Mouse (Mus musculus): ENCODE measurements around the gene Cryba1. TPM values are rescaled to one million over a fixed set of nuclear protein-coding genes. Genes with fewer than 3 reads are reported as not detected.
A peak's percentile ranks its signal among the peaks of the same experiment; 100 is the strongest.

Cryba1 gene
- polyA plus RNA-seq, 1 experiment = not detected

DNA sequence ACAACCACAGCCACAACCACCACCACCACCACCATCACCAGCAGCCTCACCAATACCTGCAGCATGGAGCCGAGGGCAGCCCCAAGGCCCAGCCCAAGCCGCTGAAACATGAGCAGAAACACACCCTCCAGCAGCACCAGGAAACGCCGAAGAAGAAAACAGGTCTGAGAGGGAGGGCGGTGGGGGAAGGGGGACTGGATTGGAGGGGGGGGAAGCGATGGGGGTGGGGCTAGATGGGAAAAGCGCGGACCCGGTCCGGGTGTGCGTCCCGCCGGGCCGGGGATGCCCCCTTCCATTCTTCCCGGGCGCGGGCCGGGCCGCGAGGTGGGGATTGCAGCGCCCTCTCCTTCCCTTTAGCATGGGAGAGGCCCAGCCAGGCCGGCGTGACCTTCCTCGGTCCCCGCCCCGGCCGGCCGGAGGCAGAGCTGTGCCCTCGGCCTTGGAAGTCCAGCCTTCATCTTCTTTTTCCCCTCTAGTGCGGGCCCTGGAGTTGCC, 38.7 kb downstream of the Cryba1 start:
- Histone ChIP-seq H3K27ac (ENCODE audit: insufficient read depth, low read length) (peak overlapping the region; percentile 87), H3K27me3 (ENCODE audit: control insufficient read depth, insufficient read depth, low read length) (no peaks in the 10 kb centered on the region), H3K4me3 (replicated peaks; ENCODE audit: insufficient read depth, low read depth, low read length) (peak overlapping the region; percentile 70), H3K4me1 (ENCODE audit: control insufficient read depth, insufficient read depth, low read length) (peaks cover 5% of the 10 kb centered on the region; the same call in 1 of the 2 replicates)
- peak; percentile 48 to 64 for DNase-seq
- WGBS = under 1% methylated on average over 29 of the region's 30 CpGs
- TF ChIP-seq CTCF (IDR thresholded peaks at IDR 0.05; ENCODE audit: borderline replicate concordance, insufficient read depth, low read depth, low read length) = no peak
- TF ChIP-seq POLR2A (IDR thresholded peaks at IDR 0.05; ENCODE audit: borderline replicate concordance, insufficient read depth, low read length) = no peak

DNA sequence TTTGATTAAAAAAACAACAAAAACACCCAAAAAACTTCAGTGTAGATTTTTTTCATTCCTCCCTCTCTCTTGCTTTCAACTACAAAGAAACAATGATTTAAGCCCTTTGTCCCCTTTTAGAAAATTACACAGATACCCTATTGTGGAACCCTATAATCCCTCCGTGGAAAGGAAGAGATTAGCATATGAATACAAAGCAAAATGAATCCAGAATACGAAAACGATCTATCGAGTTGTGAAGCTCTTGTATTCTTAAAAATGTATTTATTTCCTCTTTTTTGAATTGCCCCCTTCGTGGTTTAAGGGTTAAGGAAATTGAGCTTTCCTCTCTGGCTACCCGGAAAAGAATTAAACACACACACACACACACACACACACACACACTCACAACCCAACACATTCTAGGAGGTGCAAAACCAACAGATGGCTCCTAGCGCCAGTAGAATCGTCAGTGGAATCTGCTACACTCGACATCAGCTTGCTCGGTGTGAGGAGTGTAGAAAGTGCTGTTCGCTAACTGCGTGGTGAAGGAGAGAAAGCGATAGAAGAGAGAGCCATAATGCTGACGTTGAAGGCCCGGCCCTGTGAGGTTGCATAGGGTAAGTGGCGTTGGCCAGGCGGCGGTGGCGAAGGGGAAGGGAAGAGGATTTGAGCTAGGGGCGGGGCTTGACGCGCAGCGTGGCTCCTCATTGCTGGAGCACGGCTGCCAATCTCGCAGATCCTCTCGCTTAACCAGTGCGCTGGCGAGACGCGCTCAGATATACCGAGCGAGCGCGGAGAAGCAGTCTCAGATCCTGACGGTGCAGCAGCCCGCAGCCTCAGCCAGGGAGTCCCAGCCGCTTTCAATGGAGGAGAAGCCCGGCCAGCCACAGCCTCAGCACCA, 39.5 kb downstream of the Cryba1 start, which contains the start of gene Nufip2:
Gene Nufip2 (plus strand): TSS at position 773 of the 883 bp plus-strand sequence.
- TF ChIP-seq POLR2A (IDR thresholded peaks at IDR 0.05; ENCODE audit: borderline replicate concordance, insufficient read depth, low read length) (peak; percentile 100), CTCF (IDR thresholded peaks at IDR 0.05; ENCODE audit: borderline replicate concordance, insufficient read depth, low read depth, low read length) (no peak)
- under 1% methylated on average over 38 of the region's 38 CpGs for WGBS
- H3K27ac ChIP-seq (ENCODE audit: insufficient read depth, low read length) = peak within 1 kb of the TSS; percentile 87
- peak within 1 kb of the TSS; percentile 75 for H3K4me3 ChIP-seq (replicated peaks; ENCODE audit: insufficient read depth, low read depth, low read length)
- H3K27me3 ChIP-seq (ENCODE audit: control insufficient read depth, insufficient read depth, low read length) = no peaks in the 10 kb centered on the region
- peaks cover 5% of the 10 kb centered on the region; the same call in 1 of the 2 replicates for H3K4me1 ChIP-seq (ENCODE audit: control insufficient read depth, insufficient read depth, low read length)
- DNase-seq = peak; percentile 100

DNA sequence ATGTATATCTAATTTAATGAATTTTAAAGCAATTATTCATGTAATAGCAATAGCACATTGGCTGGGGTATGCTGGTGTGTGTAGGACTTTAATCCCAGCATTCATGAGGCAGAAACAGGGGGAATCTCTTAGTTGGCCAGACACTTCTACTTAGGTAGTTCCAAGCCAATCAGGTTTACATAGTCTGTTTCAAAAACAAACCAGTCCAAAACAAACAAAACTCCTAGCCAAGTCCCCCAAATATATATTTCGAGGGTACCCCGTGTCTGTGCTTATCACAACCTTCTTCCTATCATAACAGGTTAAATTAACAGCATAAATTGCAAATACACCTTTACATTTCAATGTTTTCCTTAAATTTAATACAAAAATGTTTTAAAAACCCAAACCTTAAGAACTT, 40.2 kb downstream of the Cryba1 start:
- peaks cover 5% of the 10 kb centered on the region; the same call in 1 of the 2 replicates for H3K4me1 ChIP-seq (ENCODE audit: control insufficient read depth, insufficient read depth, low read length)
- no peak overlapping the region for H3K27ac ChIP-seq (ENCODE audit: insufficient read depth, low read length)
- H3K4me3 ChIP-seq (replicated peaks; ENCODE audit: insufficient read depth, low read depth, low read length) = no peak overlapping the region
- TF ChIP-seq CTCF (IDR thresholded peaks at IDR 0.05; ENCODE audit: borderline replicate concordance, insufficient read depth, low read depth, low read length) = no peak
- TF ChIP-seq POLR2A (IDR thresholded peaks at IDR 0.05; ENCODE audit: borderline replicate concordance, insufficient read depth, low read length) = no peak
- no peaks in the 10 kb centered on the region for H3K27me3 ChIP-seq (ENCODE audit: control insufficient read depth, insufficient read depth, low read length)
- no peak for DNase-seq
- WGBS = 65% methylated on average over 2 of the region's 2 CpGs

DNA sequence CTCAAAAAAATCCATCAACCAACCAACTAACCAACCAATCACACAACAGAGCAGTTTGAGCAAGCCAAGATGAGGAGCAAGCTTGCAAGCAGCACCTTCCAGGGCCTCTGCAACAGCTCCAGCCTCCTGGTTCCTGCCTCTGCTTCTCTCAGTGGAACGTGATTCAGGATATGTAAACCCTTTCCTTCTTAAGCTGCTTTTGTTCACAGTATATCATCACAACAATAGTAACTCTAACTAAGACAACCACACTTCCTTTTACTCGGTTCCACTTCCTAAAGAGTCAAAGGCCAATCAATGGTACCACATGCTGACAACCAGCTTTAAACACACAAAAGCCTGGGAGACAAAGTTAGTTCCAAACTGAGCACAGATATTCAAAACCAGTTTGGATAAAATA, 45.1 kb downstream of the Cryba1 start:
- 45% methylated on average over 2 of the region's 2 CpGs for WGBS
- Histone ChIP-seq H3K27me3 (ENCODE audit: control insufficient read depth, insufficient read depth, low read length) (no peaks in the 10 kb centered on the region), H3K4me1 (ENCODE audit: control insufficient read depth, insufficient read depth, low read length) (no peaks in the 10 kb centered on the region), H3K4me3 (replicated peaks; ENCODE audit: insufficient read depth, low read depth, low read length) (no peak overlapping the region), H3K27ac (ENCODE audit: insufficient read depth, low read length) (no peak overlapping the region)
- TF ChIP-seq CTCF (IDR thresholded peaks at IDR 0.05; ENCODE audit: borderline replicate concordance, insufficient read depth, low read depth, low read length) = no peak
- TF ChIP-seq POLR2A (IDR thresholded peaks at IDR 0.05; ENCODE audit: borderline replicate concordance, insufficient read depth, low read length) = no peak
- DNase-seq = no peak

DNA sequence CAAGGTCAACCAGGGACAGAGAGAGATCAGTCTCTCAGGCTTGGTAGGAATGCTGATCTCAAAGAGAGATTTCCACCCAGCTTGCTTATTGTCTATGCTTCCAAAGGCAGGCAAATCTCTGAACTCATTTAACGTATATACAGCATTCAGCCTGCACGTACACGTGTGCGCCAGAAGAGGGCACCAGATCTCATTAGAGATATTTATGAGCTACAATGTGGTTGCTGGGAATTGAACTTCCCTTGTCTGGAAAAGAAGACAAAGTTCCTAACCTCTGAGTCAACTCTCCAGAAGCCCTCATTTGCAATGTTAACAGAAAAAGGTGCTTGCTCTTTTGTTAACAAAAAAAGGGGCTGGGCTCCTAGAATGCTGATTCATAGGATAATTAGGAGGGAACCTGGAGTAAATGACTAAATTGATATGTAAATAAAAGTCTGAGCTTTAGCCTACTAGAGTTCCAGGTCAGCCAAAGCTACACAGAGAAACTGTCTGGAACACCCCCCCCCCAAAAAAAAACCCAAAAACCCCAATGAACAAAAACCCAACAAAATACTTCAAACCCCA, 51.6 kb downstream of the Cryba1 start:
- no peak overlapping the region for H3K4me3 ChIP-seq (replicated peaks; ENCODE audit: insufficient read depth, low read depth, low read length)
- H3K27me3 ChIP-seq (ENCODE audit: control insufficient read depth, insufficient read depth, low read length) = no peaks in the 10 kb centered on the region
- H3K4me1 ChIP-seq (ENCODE audit: control insufficient read depth, insufficient read depth, low read length) = no peaks in the 10 kb centered on the region
- WGBS = 73% methylated on average over 4 of the region's 4 CpGs
- no peak overlapping the region for H3K27ac ChIP-seq (ENCODE audit: insufficient read depth, low read length)
- DNase-seq = no peak
- TF ChIP-seq CTCF (IDR thresholded peaks at IDR 0.05; ENCODE audit: borderline replicate concordance, insufficient read depth, low read depth, low read length) = no peak
- TF ChIP-seq POLR2A (IDR thresholded peaks at IDR 0.05; ENCODE audit: borderline replicate concordance, insufficient read depth, low read length) = no peak

DNA sequence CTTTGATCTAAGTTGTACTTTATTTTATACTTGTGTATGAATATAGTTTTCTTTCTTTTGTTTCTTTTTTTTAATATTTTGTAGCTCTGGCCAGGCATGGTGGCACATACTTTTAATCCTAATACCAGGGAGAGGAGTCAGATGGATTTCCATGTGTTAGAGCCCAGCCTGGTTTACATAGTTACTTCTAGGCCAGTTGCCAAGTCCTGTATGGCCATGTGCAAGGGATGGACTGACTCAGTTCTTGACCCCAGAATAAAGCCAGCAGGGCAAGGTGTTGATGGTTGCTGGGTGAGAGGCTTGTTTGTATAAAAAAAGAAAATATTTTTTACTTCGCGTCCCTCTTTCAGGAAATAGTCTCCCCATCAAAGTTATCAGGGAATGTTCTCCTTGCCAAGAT, 52.3 kb downstream of the Cryba1 start:
- H3K27ac ChIP-seq (ENCODE audit: insufficient read depth, low read length) = no peak overlapping the region
- TF ChIP-seq CTCF (IDR thresholded peaks at IDR 0.05; ENCODE audit: borderline replicate concordance, insufficient read depth, low read depth, low read length) (no peak), POLR2A (IDR thresholded peaks at IDR 0.05; ENCODE audit: borderline replicate concordance, insufficient read depth, low read length) (no peak)
- no peaks in the 10 kb centered on the region for H3K4me1 ChIP-seq (ENCODE audit: control insufficient read depth, insufficient read depth, low read length)
- no peaks in the 10 kb centered on the region for H3K27me3 ChIP-seq (ENCODE audit: control insufficient read depth, insufficient read depth, low read length)
- no peak for DNase-seq
- no peak overlapping the region for H3K4me3 ChIP-seq (replicated peaks; ENCODE audit: insufficient read depth, low read depth, low read length)
- WGBS = 95% methylated on average over 2 of the region's 2 CpGs

Other genes with a start within 250 kb of the Cryba1 start
- 106 and 114 TPM in 2 replicates for gene Ankrd13b, start 235.6 kb downstream of the Cryba1 start, polyA plus RNA-seq (2012; rRNA removed)
- 106 and 110 TPM in 2 replicates for gene Git1, start 231.7 kb downstream of the Cryba1 start, polyA plus RNA-seq (2012; rRNA removed)
- 0.98 and 1.0 TPM in 2 replicates for gene Abhd15, start 210.2 kb downstream of the Cryba1 start, polyA plus RNA-seq (2012; rRNA removed)
- gene Trp53i13, start 209.3 kb downstream of the Cryba1 start, polyA plus RNA-seq (2012; rRNA removed) = 11.6 and 12.8 TPM in 2 replicates
- gene Gm10392, start 206.1 kb downstream of the Cryba1 start, polyA plus RNA-seq (2012; rRNA removed) = not detected in 2 replicates
- 26.7 and 26.8 TPM in 2 replicates for gene Taok1, start 117.5 kb downstream of the Cryba1 start, polyA plus RNA-seq (2012; rRNA removed)
- gene Nufip2, start 39.1 kb downstream of the Cryba1 start, polyA plus RNA-seq (2012; rRNA removed) = 21.5 and 23.6 TPM in 2 replicates
- 56.5 and 62.1 TPM in 2 replicates for gene Myo18a, start 38.0 kb upstream of the Cryba1 start, polyA plus RNA-seq (2012; rRNA removed)
- not detected in 2 replicates for gene Gm10277, start 62.5 kb upstream of the Cryba1 start, polyA plus RNA-seq (2012; rRNA removed)
- 6.8 and 9.0 TPM in 2 replicates for gene Pipox, start 168.8 kb upstream of the Cryba1 start, polyA plus RNA-seq (2012; rRNA removed)
- gene Sez6, start 205.5 kb upstream of the Cryba1 start, polyA plus RNA-seq (2012; rRNA removed) = 71.0 and 76.9 TPM in 2 replicates

Data from cerebellum, adult 2 months (tissue).